Mouse (Mus musculus) limb, embryonic 15.5 days (tissue): ENCODE measurements around the gene Gm11172. TPM values are rescaled to one million over a fixed set of nuclear protein-coding genes. Genes with fewer than 3 reads are reported as not detected.
A peak's percentile ranks its signal among the peaks of the same experiment; 100 is the strongest.
"Not testable (repeated sequence)": the region's sequence is repeated elsewhere in the genome, so short reads cannot be mapped to it uniquely, and the experiment has no call there.

ENCODE experiments used
- ATAC-seq: fragments of 200-750 bp; cut with Nextera tagmentation; 2 replicates; pipeline ENCODE4 v1.8.0; 2017; ENCODE audit warnings: low read depth, moderate TSS enrichment; ENCODE audit not compliant: insufficient number of reproducible peaks, low FRiP score, low TSS enrichment
- H3K27ac ChIP-seq: fragments of 300-500 bp; sonication (generic); 2 replicates; pipeline ENCODE4 v1.5.1; 2015; ENCODE audit warnings: moderate library complexity, mild to moderate bottlenecking, inconsistent platforms
- H3K27me3 ChIP-seq: fragments of 300-500 bp; sonication (generic); 2 replicates; pipeline ENCODE4 v1.6.1; 2015; ENCODE audit warnings: inconsistent platforms
- H3K36me3 ChIP-seq: fragments of 300-500 bp; sonication (generic); 2 replicates; pipeline ENCODE4 v1.6.1; 2015; ENCODE audit warnings: inconsistent platforms
- H3K4me1 ChIP-seq: fragments of 300-500 bp; sonication (generic); 2 replicates; pipeline ENCODE4 v1.6.1; 2015; ENCODE audit warnings: inconsistent platforms
- H3K4me2 ChIP-seq: fragments of 300-500 bp; sonication (generic); 2 replicates; pipeline ENCODE4 v1.6.1; 2015; ENCODE audit warnings: mild to moderate bottlenecking, inconsistent platforms
- H3K4me3 ChIP-seq: fragments of 300-500 bp; sonication (generic); 2 replicates; pipeline ENCODE4 v1.5.1; 2015; ENCODE audit warnings: mild to moderate bottlenecking, inconsistent platforms
- H3K9ac ChIP-seq: fragments of 300-500 bp; sonication (generic); 2 replicates; pipeline ENCODE4 v1.6.1; 2015; ENCODE audit warnings: inconsistent platforms
- H3K9me3 ChIP-seq: fragments of 300-500 bp; sonication (generic); 2 replicates; pipeline ENCODE4 v1.6.1; 2016; ENCODE audit warnings: inconsistent platforms
- WGBS: fragments of 180-500 bp; shearing (Covaris S2); methylation state at CpG from one replicate; pipeline ENCODE4 v1.1.7; 2015; 5-methylcytosine and 5-hydroxymethylcytosine counted together
- polyA plus RNA-seq: library from polyadenylated mRNA; unstranded; fragments of >200 nt; fragmentation: Nextera tagmentation; extraction: Ambion mirVana; gene quantifications from 2 replicates; pipeline ENCODE4 v1.2.1, GENCODE M21; 2015

The Gm11172 gene
- polyA plus RNA-seq, 1 experiment from 2014 or later: not detected

GRCm38 (mm10) chr16:10837903-10838302, 25.2 kb downstream of the Gm11172 start:
- no peak for ATAC-seq
- peaks cover 59% of the 10 kb centered on the region for H3K4me1 ChIP-seq
- no peak overlapping the region for H3K4me3 ChIP-seq
- H3K36me3 ChIP-seq: no peaks in the 10 kb centered on the region
- no peak overlapping the region for H3K9ac ChIP-seq
- no peak overlapping the region for H3K4me2 ChIP-seq
- no peaks in the 10 kb centered on the region for H3K9me3 ChIP-seq
- no peaks in the 10 kb centered on the region for H3K27me3 ChIP-seq
- H3K27ac ChIP-seq: peak overlapping the region; percentile 65; the same call in 1 of the 2 replicates
- 95% methylated on average over 1 of the region's 1 CpGs for WGBS

- H3K27me3 ChIP-seq: no peaks in the 10 kb centered on the region
- H3K4me2 ChIP-seq: no peak overlapping the region
- peaks cover 64% of the 10 kb centered on the region for H3K4me1 ChIP-seq
- H3K36me3 ChIP-seq: no peaks in the 10 kb centered on the region
- H3K9ac ChIP-seq: no peak overlapping the region
- 27% methylated on average over 10 of the region's 10 CpGs for WGBS
- no peak overlapping the region for H3K4me3 ChIP-seq
- H3K9me3 ChIP-seq: no peaks in the 10 kb centered on the region
- H3K27ac ChIP-seq: peak overlapping the region; percentile 65
- ATAC-seq: no peak
These were observed 26.0 kb downstream of the Gm11172 start for GRCm38 (mm10) chr16:10838487-10839245.

GRCm38 (mm10) chr16:10840018-10840417, 27.3 kb downstream of the Gm11172 start:
- WGBS: 76% methylated on average over 11 of the region's 14 CpGs
- H3K4me1 ChIP-seq: peaks cover 69% of the 10 kb centered on the region
- H3K9ac ChIP-seq: no peak overlapping the region
- 0 out of 2 replicates have a peak overlapping the region, but pooled peaks have one; percentile 17 for H3K27ac ChIP-seq
- no peaks in the 10 kb centered on the region for H3K9me3 ChIP-seq
- ATAC-seq: no peak
- H3K4me2 ChIP-seq: no peak overlapping the region
- H3K4me3 ChIP-seq: no peak overlapping the region
- no peaks in the 10 kb centered on the region for H3K36me3 ChIP-seq
- H3K27me3 ChIP-seq: no peaks in the 10 kb centered on the region

- no peak overlapping the region for H3K4me3 ChIP-seq
- no peak for ATAC-seq
- no peak overlapping the region for H3K4me2 ChIP-seq
- peaks cover 62% of the 10 kb centered on the region for H3K4me1 ChIP-seq
- H3K9ac ChIP-seq: no peak overlapping the region
- H3K27me3 ChIP-seq: no peaks in the 10 kb centered on the region
- no peaks in the 10 kb centered on the region for H3K36me3 ChIP-seq
- no peaks in the 10 kb centered on the region for H3K9me3 ChIP-seq
- no peak overlapping the region for H3K27ac ChIP-seq
- WGBS: 78% methylated on average over 4 of the region's 4 CpGs
These were observed 29.7 kb downstream of the Gm11172 start for GRCm38 (mm10) chr16:10842282-10842855.

GRCm38 (mm10) chr16:10843486-10844318, 31.0 kb downstream of the Gm11172 start:
- Histone ChIP-seq H3K9me3 (no peaks in the 10 kb centered on the region), H3K4me2 (peak overlapping the region; percentile 44), H3K9ac (no peak overlapping the region), H3K27me3 (no peaks in the 10 kb centered on the region), H3K36me3 (no peaks in the 10 kb centered on the region), H3K27ac (peak overlapping the region; percentile 89), H3K4me1 (peaks cover 54% of the 10 kb centered on the region), H3K4me3 (peak overlapping the region; percentile 21)
- ATAC-seq: no peak
- WGBS: 15% methylated on average over 18 of the region's 18 CpGs

GRCm38 (mm10) chr16:10844319-10844670, 31.6 kb downstream of the Gm11172 start:
- H3K4me1 ChIP-seq: peaks cover 56% of the 10 kb centered on the region
- no peak overlapping the region for H3K9ac ChIP-seq
- H3K9me3 ChIP-seq: no peaks in the 10 kb centered on the region
- H3K4me2 ChIP-seq: peak overlapping the region; percentile 44
- H3K4me3 ChIP-seq: peak overlapping the region; percentile 21; the same call in 1 of the 2 replicates
- no peaks in the 10 kb centered on the region for H3K27me3 ChIP-seq
- WGBS: 32% methylated on average over 6 of the region's 6 CpGs
- no peak for ATAC-seq
- peak overlapping the region; percentile 89 for H3K27ac ChIP-seq
- H3K36me3 ChIP-seq: no peaks in the 10 kb centered on the region

- Histone ChIP-seq H3K4me3 (no peak overlapping the region), H3K4me1 (peaks cover 62% of the 10 kb centered on the region), H3K27ac (no peak overlapping the region), H3K36me3 (no peaks in the 10 kb centered on the region), H3K9ac (no peak overlapping the region), H3K27me3 (no peaks in the 10 kb centered on the region), H3K9me3 (no peaks in the 10 kb centered on the region), H3K4me2 (no peak overlapping the region)
- 73% methylated on average over 6 of the region's 6 CpGs for WGBS
- ATAC-seq: no peak
These were observed 33.2 kb downstream of the Gm11172 start for GRCm38 (mm10) chr16:10845952-10846351.

GRCm38 (mm10) chr16:10846503-10846902, 33.8 kb downstream of the Gm11172 start:
- no peak overlapping the region for H3K9ac ChIP-seq
- peaks cover 68% of the 10 kb centered on the region for H3K4me1 ChIP-seq
- 56% methylated on average over 4 of the region's 4 CpGs for WGBS
- no peak for ATAC-seq
- H3K4me3 ChIP-seq: no peak overlapping the region
- no peak overlapping the region for H3K27ac ChIP-seq
- no peaks in the 10 kb centered on the region for H3K36me3 ChIP-seq
- no peak overlapping the region for H3K4me2 ChIP-seq
- no peaks in the 10 kb centered on the region for H3K9me3 ChIP-seq
- no peaks in the 10 kb centered on the region for H3K27me3 ChIP-seq

- H3K4me3 ChIP-seq: no peak overlapping the region
- peak overlapping the region; percentile 93 for H3K27ac ChIP-seq
- peak; percentile 70 for ATAC-seq
- no peaks in the 10 kb centered on the region for H3K9me3 ChIP-seq
- no peak overlapping the region for H3K9ac ChIP-seq
- no peaks in the 10 kb centered on the region for H3K27me3 ChIP-seq
- WGBS: 26% methylated on average over 12 of the region's 12 CpGs
- H3K4me1 ChIP-seq: peaks cover 46% of the 10 kb centered on the region
- peak overlapping the region; percentile 22 for H3K4me2 ChIP-seq
- H3K36me3 ChIP-seq: no peaks in the 10 kb centered on the region
These were observed 37.5 kb downstream of the Gm11172 start for GRCm38 (mm10) chr16:10849965-10850861.

- Histone ChIP-seq H3K4me1 (peaks cover 46% of the 10 kb centered on the region), H3K4me3 (no peak overlapping the region), H3K4me2 (0 out of 2 replicates have a peak overlapping the region, but pooled peaks have one; percentile 22), H3K36me3 (no peaks in the 10 kb centered on the region), H3K27me3 (no peaks in the 10 kb centered on the region), H3K9ac (no peak overlapping the region), H3K9me3 (no peaks in the 10 kb centered on the region), H3K27ac (peak overlapping the region; percentile 93)
- WGBS: 32% methylated on average over 4 of the region's 4 CpGs
- peak; percentile 16; the same call in 1 of the 2 replicates for ATAC-seq
These were observed 38.2 kb downstream of the Gm11172 start for GRCm38 (mm10) chr16:10850905-10851304.

- H3K4me3 ChIP-seq, ATAC-seq, H3K27me3 ChIP-seq, H3K4me2 ChIP-seq, H3K9me3 ChIP-seq, H3K36me3 ChIP-seq, H3K9ac ChIP-seq: not testable (repeated sequence)
- WGBS: 92% methylated on average over 10 of the region's 10 CpGs
- H3K4me1 ChIP-seq: peaks cover 40% of the 10 kb centered on the region
- peak overlapping the region; percentile 93; the same call in 1 of the 2 replicates for H3K27ac ChIP-seq
These were observed 39.5 kb downstream of the Gm11172 start for GRCm38 (mm10) chr16:10852216-10852615.
